Mouse (Mus musculus) Patski (cell line): ENCODE measurements around the gene Nek3. TPM values are rescaled to one million over a fixed set of nuclear protein-coding genes. Genes with fewer than 3 reads are reported as not detected.

Source experiments
- ATAC-seq: fragments of 100-300 bp; one replicate; pipeline ENCODE4 v1.8.0; 2021
- CTCF ChIA-PET: fragments of 350-600 bp; sonication (Branson Sonifier 250); formaldehyde crosslinking; loops from one replicate; lab custom pipeline; 2022; ENCODE audit warnings: inconsistent platforms; lab: Charles Lee
- POLR2A ChIA-PET: fragments of 350-600 bp; sonication (Branson Sonifier 250); formaldehyde crosslinking; loops from one replicate; lab custom pipeline; 2022; ENCODE audit warnings: antibody characterized with exemption, inconsistent platforms; lab: Charles Lee
- DNase-seq: peaks from one replicate; pipeline ENCODE4 v3.0.0-alpha.2; 2011; ENCODE audit warnings: low read depth, low spot score
- H3K27me3 ChIP-seq: fragments of 371-371 bp; one replicate; pipeline ENCODE4 v1.5.1; 2021
- CTCF ChIP-seq: fragments of 100-300 bp; IDR thresholded peaks from one replicate; pipeline ENCODE4 v1.5.1; 2021
- in situ Hi-C: fragments of 300-500 bp; cut with MboI; formaldehyde crosslinking; loops from 3 replicates; pipeline ENCODE4 v1.11.1; 2018; ENCODE audit warnings: low pct_unique_long_range_greater_than_20kb, mixed read lengths
- polyA plus RNA-seq: library from polyadenylated mRNA; unstranded; gene quantifications from one replicate; pipeline ENCODE4 v1.2.3, GENCODE M21; 2021

Gene Nek3
- polyA plus RNA-seq, 1 experiment from 2014 or later = 7.3 TPM

DNA sequence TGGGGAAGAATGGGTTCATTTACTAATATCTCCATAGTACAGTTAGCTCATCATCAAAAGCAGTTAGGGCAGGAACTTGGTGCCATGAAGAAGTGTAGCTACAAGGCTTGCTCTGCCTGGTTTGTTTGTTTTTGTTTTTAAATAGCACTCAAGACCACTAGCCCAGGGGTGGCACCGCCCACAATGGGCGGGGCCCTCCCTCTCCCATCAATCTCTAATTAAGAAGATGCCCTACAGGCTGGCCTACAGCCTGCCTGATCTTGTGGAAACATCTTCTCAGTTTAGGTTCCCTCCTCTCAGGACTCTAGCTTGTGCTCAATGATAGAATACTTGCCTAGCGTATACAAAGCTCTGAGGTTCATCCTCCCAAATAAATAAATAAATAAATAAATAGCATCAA, 18.6 kb upstream of the Nek3 start:
- in situ Hi-C loops = no loop called here
- ATAC-seq (no peak), DNase-seq (no peak)
- TF ChIP-seq CTCF = no peak
- ChIA-PET POLR2A (no interaction called here), CTCF (interaction anchor here (1.0 kb wide), 1 partner anchor 12 kb away, joined by 3 read pairs; no protein-coding TSS in a partner anchor)
- H3K27me3 ChIP-seq = no peaks in the 10 kb centered on the region

DNA sequence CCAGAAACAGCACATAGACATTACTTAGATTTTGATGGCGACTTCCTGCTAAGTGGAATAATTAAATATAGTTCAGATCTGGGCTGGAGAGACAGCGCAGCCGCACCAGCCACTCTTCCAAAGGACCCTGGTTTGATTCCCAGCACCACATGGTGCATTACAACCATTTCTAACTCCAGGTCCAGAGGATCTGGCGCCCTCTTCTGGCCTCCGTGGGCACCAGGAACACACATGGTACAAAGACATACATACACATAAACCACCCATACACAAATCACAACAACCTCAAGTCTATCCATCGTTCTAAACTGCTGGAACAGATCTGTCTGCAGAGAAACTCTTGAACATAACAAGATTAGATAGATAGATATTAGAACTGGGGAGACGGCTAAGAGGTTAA, 9.7 kb upstream of the Nek3 start:
- in situ Hi-C loops = no loop called here
- ATAC-seq (no peak), DNase-seq (no peak)
- no peak for TF ChIP-seq CTCF
- ChIA-PET POLR2A (no interaction called here), CTCF (interaction anchor here (1.5 kb wide), 1 partner anchor 14 kb away, joined by 3 read pairs; no protein-coding TSS in a partner anchor)
- no peaks in the 10 kb centered on the region for H3K27me3 ChIP-seq

- in situ Hi-C loops = loop anchor here (10.0 kb wide), 1 partner anchor 174 kb away; no protein-coding TSS in a partner anchor
Observed at GRCm38 (mm10) chr8:22169167-22169566, 2.9 kb upstream of the Nek3 start.

DNA sequence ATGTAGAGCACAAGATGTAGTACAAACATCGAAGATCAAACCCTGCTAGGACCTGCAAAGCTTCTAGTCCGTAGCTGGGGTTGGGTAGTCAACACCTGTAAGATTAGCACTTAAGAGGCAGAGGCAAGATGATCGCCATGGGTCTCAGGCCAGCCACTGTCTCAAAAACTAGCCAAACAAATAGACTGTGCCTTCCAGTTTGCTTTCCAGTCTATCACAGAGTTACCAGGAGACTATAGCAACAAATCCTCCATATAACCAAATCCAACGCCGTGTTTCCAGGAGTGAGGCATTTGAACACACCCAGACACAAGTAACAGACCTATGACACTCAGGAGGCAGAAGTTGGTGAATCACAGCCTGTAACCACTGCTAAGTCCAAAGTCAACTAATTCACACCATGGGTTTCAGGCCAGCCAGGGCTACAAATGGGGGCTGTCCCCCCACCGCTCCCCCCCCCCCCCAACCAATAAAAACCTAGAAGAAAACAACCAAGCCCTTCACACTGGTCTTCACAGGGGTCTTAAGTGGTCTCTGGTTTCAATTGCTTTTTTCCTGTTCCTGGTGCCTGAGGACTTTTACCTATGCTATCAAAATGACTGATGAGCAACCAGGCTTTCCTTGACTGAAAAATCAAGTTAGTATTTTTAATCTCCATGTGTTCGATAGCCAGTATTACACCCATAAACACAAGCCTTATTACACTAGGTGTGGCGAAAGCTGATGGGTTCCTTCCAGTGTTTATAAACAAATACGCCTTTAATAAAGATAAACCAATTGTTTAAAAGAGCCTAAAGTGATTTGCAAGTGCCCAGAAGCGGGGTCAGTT, 770 bp downstream of the Nek3 start:
- ChIA-PET CTCF (interaction anchor here (0.6 to 2.7 kb wide), 10 partner anchors 17 to 173 kb away, joined by 3 to 11 read pairs (median 3); partner anchors contain the start of gene Alg11), POLR2A (interaction anchor here (0.7 kb wide), 1 partner anchor 8 kb away, joined by 3 read pairs; no protein-coding TSS in a partner anchor)
- no peaks in the 10 kb centered on the region for H3K27me3 ChIP-seq
- no peak for TF ChIP-seq CTCF
- ATAC-seq = no peak
- DNase-seq = no peak
- in situ Hi-C loops = loop anchor here (10.0 kb wide), 1 partner anchor 171 kb away; no protein-coding TSS in a partner anchor

More at GRCm38 (mm10) chr8:22169167-22169566, 2.9 kb upstream of the Nek3 start:
- no peak for DNase-seq
- no peaks in the 10 kb centered on the region for H3K27me3 ChIP-seq
- no peak for ATAC-seq
- ChIA-PET POLR2A (no interaction called here), CTCF (interaction anchor here (1.8 kb wide), 1 partner anchor 24 kb away, joined by 4 read pairs; no protein-coding TSS in a partner anchor)
- TF ChIP-seq CTCF = no peak

DNA sequence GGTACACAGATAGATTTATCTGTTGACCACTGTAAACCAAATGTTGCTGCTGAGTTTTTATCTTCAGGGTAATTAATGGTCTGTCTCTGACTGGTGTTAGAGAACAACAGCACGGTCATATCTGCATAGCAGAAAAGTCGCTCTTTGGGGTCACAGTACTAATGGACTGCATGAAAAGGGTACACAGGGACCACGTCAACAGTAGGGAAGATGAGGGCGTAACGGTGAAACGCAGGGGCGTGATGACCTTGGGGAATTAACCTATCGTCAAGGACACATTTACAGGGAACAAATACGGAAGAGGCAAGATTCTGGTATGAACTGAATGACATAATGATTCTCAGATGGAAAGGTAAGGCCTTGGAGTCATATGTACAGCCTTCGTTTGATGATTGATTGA, 1.8 kb downstream of the Nek3 start:
- DNase-seq = no peak
- POLR2A ChIA-PET = no interaction called here
- CTCF ChIA-PET = no interaction called here
- no peak for TF ChIP-seq CTCF
- no peaks in the 10 kb centered on the region for H3K27me3 ChIP-seq
- ATAC-seq = no peak
- in situ Hi-C loops = loop anchor here (10.0 kb wide), 1 partner anchor 170 kb away; no protein-coding TSS in a partner anchor

GRCm38 (mm10) chr8:22162206-22162605, 4.0 kb downstream of the Nek3 start:
- no peak for TF ChIP-seq CTCF
- no peak for ATAC-seq
- in situ Hi-C loops = loop anchor here (10.0 kb wide), 1 partner anchor 167 kb away; no protein-coding TSS in a partner anchor
- POLR2A ChIA-PET = no interaction called here
- CTCF ChIA-PET = interaction anchor here (1.2 kb wide), 1 partner anchor 16 kb away, joined by 4 read pairs; no protein-coding TSS in a partner anchor
- DNase-seq = no peak
- H3K27me3 ChIP-seq = no peaks in the 10 kb centered on the region

- H3K27me3 ChIP-seq = no peaks in the 10 kb centered on the region
- ChIA-PET CTCF (no interaction called here), POLR2A (no interaction called here)
- DNase-seq (no peak), ATAC-seq (no peak)
- TF ChIP-seq CTCF = no peak
- in situ Hi-C loops = no loop called here
Observed at GRCm38 (mm10) chr8:22150345-22150663, 15.9 kb downstream of the Nek3 start.

GRCm38 (mm10) chr8:22149643-22150344, 16.4 kb downstream of the Nek3 start:
- in situ Hi-C loops = no loop called here
- ChIA-PET CTCF (no interaction called here), POLR2A (no interaction called here)
- ATAC-seq = no peak
- TF ChIP-seq CTCF = no peak
- no peaks in the 10 kb centered on the region for H3K27me3 ChIP-seq
- no peak for DNase-seq

GRCm38 (mm10) chr8:22148367-22148740, 17.9 kb downstream of the Nek3 start:
- ATAC-seq (no peak), DNase-seq (no peak)
- no peak for TF ChIP-seq CTCF
- in situ Hi-C loops = no loop called here
- POLR2A ChIA-PET = no interaction called here
- CTCF ChIA-PET = no interaction called here
- no peaks in the 10 kb centered on the region for H3K27me3 ChIP-seq

DNA sequence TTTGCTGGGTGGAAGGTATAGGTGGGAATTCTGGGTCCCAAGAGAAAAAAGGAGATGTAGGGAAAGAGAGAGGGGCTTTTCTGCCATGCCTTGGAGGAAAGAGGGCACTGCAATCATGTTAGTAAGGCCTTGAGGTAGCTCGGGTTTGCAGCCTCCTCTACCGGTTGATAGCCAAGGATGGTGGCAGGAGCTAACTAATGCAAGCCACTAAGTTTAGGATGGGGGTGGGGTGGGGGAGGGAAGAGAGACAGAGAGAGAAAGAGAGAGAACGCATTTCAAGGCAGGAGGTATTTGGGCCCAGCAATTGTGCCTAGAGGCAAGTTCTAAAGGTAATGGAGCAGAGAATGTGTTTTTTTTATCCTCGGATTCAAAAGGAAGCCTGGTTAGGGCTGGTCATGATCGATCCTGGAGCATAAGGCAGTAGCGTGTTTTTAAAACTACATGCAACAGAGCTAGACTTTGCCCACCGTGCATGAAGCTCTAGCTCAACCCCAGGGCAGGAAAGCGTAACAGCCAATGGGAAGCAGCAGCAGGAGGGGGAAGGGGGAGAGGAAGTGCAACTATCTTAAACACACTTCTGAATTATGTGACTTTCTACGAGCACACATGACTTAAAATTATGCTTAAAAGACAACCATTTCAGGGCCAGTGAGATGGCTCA, 18.4 kb downstream of the Nek3 start:
- no peak for ATAC-seq
- no peaks in the 10 kb centered on the region for H3K27me3 ChIP-seq
- in situ Hi-C loops = no loop called here
- ChIA-PET CTCF (no interaction called here), POLR2A (interaction anchor here (0.6 to 0.7 kb wide), 3 partner anchors 12 to 77 kb away, joined by 3 to 6 read pairs (median 4); no protein-coding TSS in a partner anchor)
- TF ChIP-seq CTCF = no peak
- DNase-seq = no peak
